Mouse (Mus musculus): Measurements from ENCODE around the gene Polr2a. TPM values are rescaled to one million over a fixed set of nuclear protein-coding genes. Genes with fewer than 3 reads are reported as not detected.
A peak's percentile ranks its signal among the peaks of the same experiment; 100 is the strongest.

Polr2a gene
- polyA plus RNA-seq, 1 experiment from 2014 or later = 9.6 TPM

DNA sequence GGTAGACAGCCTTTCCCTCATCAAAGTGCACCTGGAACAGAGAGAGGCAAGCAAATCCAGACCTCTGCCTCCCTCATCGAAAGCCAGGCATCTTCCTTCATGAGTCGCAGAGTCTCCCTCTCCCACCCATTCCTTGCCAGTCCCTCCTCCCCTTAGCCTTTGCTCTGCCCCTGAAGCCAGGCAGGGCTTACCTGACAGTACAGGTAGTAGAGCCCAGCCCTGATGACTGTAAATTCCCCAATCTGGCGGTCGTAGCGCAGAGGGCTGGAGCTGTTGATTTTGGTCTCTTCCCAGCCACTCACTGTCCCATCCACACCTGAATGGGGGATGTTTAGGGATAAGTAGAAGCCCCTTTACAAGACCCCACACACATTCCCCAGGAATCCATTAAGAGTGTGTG lies 71.4 kb downstream of the Polr2a start:
- WGBS (ENCODE audit: insufficient replicate concordance) = 66% methylated on average over 5 of the region's 5 CpGs
- Histone ChIP-seq H3K9ac (no peak overlapping the region), H3K9me3 (replicated peaks) (no peaks in the 10 kb centered on the region)

DNA sequence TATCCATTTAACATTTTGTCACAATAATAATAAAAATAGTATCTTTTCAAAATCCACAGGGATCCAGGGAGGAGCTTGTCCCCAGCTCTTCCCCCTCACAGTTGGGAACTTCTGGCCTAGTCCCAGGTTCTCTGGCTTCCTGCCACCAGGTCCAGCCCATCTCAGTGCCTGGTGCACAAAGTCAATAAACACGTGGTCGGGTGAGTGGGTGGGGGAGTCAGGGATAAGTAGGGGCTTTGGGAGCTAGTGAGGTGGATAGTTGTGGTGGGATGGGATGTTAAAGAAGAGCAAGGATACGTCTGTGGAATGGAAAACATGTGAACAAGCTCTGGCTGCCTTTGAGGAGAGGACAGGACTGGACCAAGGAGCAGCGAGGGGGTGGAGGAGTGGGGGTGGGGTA lies 72.1 kb downstream of the Polr2a start:
- Histone ChIP-seq H3K4me1 (replicated peaks) (peaks cover 35% of the 10 kb centered on the region), H3K27ac (peak overlapping the region; percentile 21; the same call in 1 of the 2 replicates), H3K4me2 (no peak overlapping the region), H3K9me3 (replicated peaks) (no peaks in the 10 kb centered on the region), H3K27me3 (no peaks in the 10 kb centered on the region), H3K4me3 (replicated peaks) (no peak overlapping the region), H3K9ac (no peak overlapping the region), H3K36me3 (no peaks in the 10 kb centered on the region)
- no peak for DNase-seq
- WGBS (ENCODE audit: insufficient replicate concordance) = 36% methylated on average over 4 of the region's 4 CpGs
- ATAC-seq (ENCODE audit: low read depth) = no peak

More for the DNA sequence above, 71.4 kb downstream of the Polr2a start:
- H3K36me3 ChIP-seq = no peaks in the 10 kb centered on the region
- H3K4me1 ChIP-seq (replicated peaks) = peaks cover 36% of the 10 kb centered on the region
- no peak for ATAC-seq (ENCODE audit: low read depth)
- no peak overlapping the region for H3K4me3 ChIP-seq (replicated peaks)
- peak overlapping the region; percentile 21; the same call in 1 of the 2 replicates for H3K27ac ChIP-seq
- H3K4me2 ChIP-seq = no peak overlapping the region
- no peaks in the 10 kb centered on the region for H3K27me3 ChIP-seq
- DNase-seq = no peak

DNA sequence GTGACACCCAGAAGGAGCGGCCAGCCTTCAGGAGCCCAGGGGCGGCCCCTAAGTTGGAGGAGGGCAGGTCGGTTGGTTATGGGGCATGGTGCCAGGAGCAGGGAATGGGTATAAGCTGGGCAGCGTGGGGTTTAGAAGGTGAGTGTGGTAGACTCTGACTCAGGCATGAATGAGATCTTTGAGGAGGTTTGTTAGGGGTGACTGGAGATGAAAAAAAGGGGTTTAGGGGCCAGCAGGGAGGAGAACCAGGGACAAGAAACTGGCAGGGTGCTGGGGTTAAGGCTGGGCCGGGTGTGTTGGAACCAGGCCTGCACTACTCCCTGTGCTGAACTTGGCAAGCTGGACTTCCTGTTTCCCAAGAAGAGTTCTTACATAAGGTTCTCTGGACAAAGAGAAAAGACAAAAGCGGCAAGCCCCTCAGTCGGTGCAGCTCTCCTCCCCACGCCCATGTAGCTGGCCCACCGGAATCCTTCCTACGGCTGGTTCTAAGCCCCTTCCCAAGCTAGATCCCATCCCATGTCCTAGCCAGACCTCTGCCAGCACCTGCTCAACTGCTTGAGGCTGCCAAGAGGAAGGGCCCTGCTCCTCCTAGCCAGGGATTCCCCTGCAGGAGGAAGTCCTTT lies 72.8 kb downstream of the Polr2a start, which contains the start of gene Tnfsf13:
TSS of gene Tnfsf13 (minus strand) at position 259 of the 623 bp plus-strand sequence.
- DNase-seq = no peak

DNA sequence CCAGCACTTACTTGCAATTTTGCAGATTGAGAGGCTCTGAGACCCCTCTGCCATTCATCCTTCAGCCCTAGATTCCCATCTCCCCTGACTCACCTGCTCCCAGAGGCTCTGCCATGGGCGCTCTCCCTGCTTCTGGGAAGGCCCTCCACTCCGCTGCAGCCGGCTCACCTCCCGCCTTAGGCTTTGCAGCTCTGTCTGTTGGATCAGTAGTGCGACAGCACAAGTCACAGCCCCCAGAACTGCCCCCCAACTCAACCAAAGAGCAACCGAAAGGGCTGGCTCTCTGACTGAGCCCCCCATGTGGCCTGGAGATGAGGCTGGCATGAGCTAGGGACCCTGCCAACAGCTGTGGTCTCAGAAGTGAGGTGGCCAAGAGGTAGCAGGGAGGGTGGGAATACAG lies 73.5 kb downstream of the Polr2a start:
- Histone ChIP-seq H3K9ac (no peak overlapping the region), H3K27ac (no peak overlapping the region), H3K9me3 (replicated peaks) (no peaks in the 10 kb centered on the region), H3K4me1 (replicated peaks) (peaks cover 48% of the 10 kb centered on the region), H3K4me2 (no peak overlapping the region), H3K27me3 (no peaks in the 10 kb centered on the region), H3K4me3 (replicated peaks) (no peak overlapping the region), H3K36me3 (peaks cover 6% of the 10 kb centered on the region)
- ATAC-seq (ENCODE audit: low read depth) (no peak), DNase-seq (no peak)
- WGBS (ENCODE audit: insufficient replicate concordance) = 81% methylated on average over 6 of the region's 6 CpGs

More for the DNA sequence above, 72.8 kb downstream of the Polr2a start, which contains the start of gene Tnfsf13:
- H3K27ac ChIP-seq = peak within 1 kb of the TSS; percentile 21
- 0 out of 2 replicates have a peak within 1 kb of the TSS, but pooled peaks have one; percentile 8 for H3K9ac ChIP-seq
- no peak within 1 kb of the TSS for H3K4me2 ChIP-seq
- no peaks in the 10 kb centered on the region for H3K9me3 ChIP-seq (replicated peaks)
- H3K4me1 ChIP-seq (replicated peaks) = peaks cover 41% of the 10 kb centered on the region
- H3K4me3 ChIP-seq (replicated peaks) = no peak within 1 kb of the TSS
- WGBS (ENCODE audit: insufficient replicate concordance) = 64% methylated on average over 10 of the region's 10 CpGs
- ATAC-seq (ENCODE audit: low read depth) = no peak
- no peaks in the 10 kb centered on the region for H3K36me3 ChIP-seq
- no peaks in the 10 kb centered on the region for H3K27me3 ChIP-seq

DNA sequence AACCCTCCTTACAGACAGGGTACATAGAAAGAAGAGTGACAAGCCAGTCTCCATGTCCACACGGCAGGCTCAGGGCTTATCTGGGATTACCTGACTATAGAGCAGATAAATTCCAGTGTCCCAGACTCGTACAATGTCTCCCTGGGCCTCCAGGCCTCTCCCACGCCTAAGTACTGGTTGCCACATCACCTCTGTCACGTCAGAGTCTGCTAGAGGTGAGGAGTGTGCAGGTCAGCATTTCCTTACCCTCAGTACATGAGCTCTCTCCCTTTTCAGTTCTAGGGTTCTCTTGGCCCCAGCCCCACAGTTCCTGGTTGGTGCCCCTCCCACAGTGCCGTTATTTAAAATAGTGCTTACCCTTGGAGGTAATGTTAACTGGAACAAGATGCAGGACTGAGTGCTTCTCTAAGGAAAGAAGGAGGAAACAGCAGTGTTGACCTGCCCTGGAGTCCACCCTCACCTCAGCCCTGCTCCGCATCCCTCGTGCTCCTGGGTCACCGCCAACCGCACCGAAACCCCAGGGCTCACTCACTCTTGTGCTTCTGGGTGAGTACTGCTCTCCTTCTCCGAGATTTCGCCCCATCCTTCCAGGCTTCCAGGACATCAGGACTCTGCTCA lies 74.2 kb downstream of the Polr2a start:
- peaks cover 50% of the 10 kb centered on the region for H3K4me1 ChIP-seq (replicated peaks)
- ATAC-seq (ENCODE audit: low read depth) = no peak

More for the DNA sequence above, 74.2 kb downstream of the Polr2a start:
- no peak overlapping the region for H3K4me2 ChIP-seq
- no peak overlapping the region for H3K4me3 ChIP-seq (replicated peaks)
- DNase-seq = no peak
- H3K36me3 ChIP-seq = peaks cover 12% of the 10 kb centered on the region
- no peak overlapping the region for H3K9ac ChIP-seq
- 71% methylated on average over 12 of the region's 12 CpGs for WGBS (ENCODE audit: insufficient replicate concordance)
- no peaks in the 10 kb centered on the region for H3K27me3 ChIP-seq
- H3K9me3 ChIP-seq (replicated peaks) = no peaks in the 10 kb centered on the region
- H3K27ac ChIP-seq = no peak overlapping the region

Other genes with a start within 250 kb of the Polr2a start
- gene Dnah2, start 209.5 kb downstream of the Polr2a start, polyA plus RNA-seq (2015; fragmentation: Nextera tagmentation; extraction: Ambion mirVana) = 0.06 and 0.12 TPM in 2 replicates
- gene Efnb3, start 198.4 kb downstream of the Polr2a start, polyA plus RNA-seq (2015; fragmentation: Nextera tagmentation; extraction: Ambion mirVana) = 0.75 and 0.85 TPM in 2 replicates
- gene Wrap53, start 178.4 kb downstream of the Polr2a start, polyA plus RNA-seq (2015; fragmentation: Nextera tagmentation; extraction: Ambion mirVana) = 23.1 and 23.7 TPM in 2 replicates
- gene Trp53, start 178.3 kb downstream of the Polr2a start, polyA plus RNA-seq (2015; fragmentation: Nextera tagmentation; extraction: Ambion mirVana) = 83.0 and 90.4 TPM in 2 replicates
- gene Atp1b2, start 152.7 kb downstream of the Polr2a start, polyA plus RNA-seq (2015; fragmentation: Nextera tagmentation; extraction: Ambion mirVana) = 21.7 and 30.8 TPM in 2 replicates
- gene Shbg, start 140.7 kb downstream of the Polr2a start, polyA plus RNA-seq (2015; fragmentation: Nextera tagmentation; extraction: Ambion mirVana) = 33.4 and 34.8 TPM in 2 replicates
- 11.6 and 12.3 TPM in 2 replicates for gene Sat2, start 136.6 kb downstream of the Polr2a start, polyA plus RNA-seq (2015; fragmentation: Nextera tagmentation; extraction: Ambion mirVana)
- gene Fxr2, start 125.6 kb downstream of the Polr2a start, polyA plus RNA-seq (2015; fragmentation: Nextera tagmentation; extraction: Ambion mirVana) = 7.9 and 8.2 TPM in 2 replicates
- gene Sox15, start 103.3 kb downstream of the Polr2a start, polyA plus RNA-seq (2015; fragmentation: Nextera tagmentation; extraction: Ambion mirVana) = not detected in 2 replicates
- 36.9 and 39.2 TPM in 2 replicates for gene Mpdu1, start 96.0 kb downstream of the Polr2a start, polyA plus RNA-seq (2015; fragmentation: Nextera tagmentation; extraction: Ambion mirVana)
- gene Cd68, start 92.5 kb downstream of the Polr2a start, polyA plus RNA-seq (2015; fragmentation: Nextera tagmentation; extraction: Ambion mirVana) = 17.3 and 17.4 TPM in 2 replicates
- 351 and 453 TPM in 2 replicates for gene Eif4a1, start 86.2 kb downstream of the Polr2a start, polyA plus RNA-seq (2015; fragmentation: Nextera tagmentation; extraction: Ambion mirVana)
- 37.3 and 38.6 TPM in 2 replicates for gene Senp3, start 76.6 kb downstream of the Polr2a start, polyA plus RNA-seq (2015; fragmentation: Nextera tagmentation; extraction: Ambion mirVana)
- 0.10 TPM in 1 of 2 replicates, not detected in the other for gene Tnfsf13, start 72.9 kb downstream of the Polr2a start, polyA plus RNA-seq (2015; fragmentation: Nextera tagmentation; extraction: Ambion mirVana)
- gene Tnfsf12, start 62.8 kb downstream of the Polr2a start, polyA plus RNA-seq (2015; fragmentation: Nextera tagmentation; extraction: Ambion mirVana) = 2.1 and 2.6 TPM in 2 replicates
- gene Tnfsfm13, start 62.5 kb downstream of the Polr2a start, polyA plus RNA-seq (2015; fragmentation: Nextera tagmentation; extraction: Ambion mirVana) = 1.1 and 1.4 TPM in 2 replicates
- not detected in 2 replicates for gene Slc35g3, start 3.3 kb upstream of the Polr2a start, polyA plus RNA-seq (2015; fragmentation: Nextera tagmentation; extraction: Ambion mirVana)
- gene Zbtb4, start 7.3 kb upstream of the Polr2a start, polyA plus RNA-seq (2015; fragmentation: Nextera tagmentation; extraction: Ambion mirVana) = 0.38 and 0.43 TPM in 2 replicates
- 0.43 and 0.59 TPM in 2 replicates for gene Chrnb1, start 37.3 kb upstream of the Polr2a start, polyA plus RNA-seq (2015; fragmentation: Nextera tagmentation; extraction: Ambion mirVana)
- gene Fgf11, start 43.2 kb upstream of the Polr2a start, polyA plus RNA-seq (2015; fragmentation: Nextera tagmentation; extraction: Ambion mirVana) = 0.07 and 0.20 TPM in 2 replicates
- 0.46 and 0.50 TPM in 2 replicates for gene Tmem102, start 47.0 kb upstream of the Polr2a start, polyA plus RNA-seq (2015; fragmentation: Nextera tagmentation; extraction: Ambion mirVana)
- gene Gm39566, start 56.7 kb upstream of the Polr2a start, polyA plus RNA-seq (2015; fragmentation: Nextera tagmentation; extraction: Ambion mirVana) = not detected in 2 replicates
- gene Spem2, start 59.8 kb upstream of the Polr2a start, polyA plus RNA-seq (2015; fragmentation: Nextera tagmentation; extraction: Ambion mirVana) = not detected in 2 replicates
- not detected in 2 replicates for gene Spem1, start 63.5 kb upstream of the Polr2a start, polyA plus RNA-seq (2015; fragmentation: Nextera tagmentation; extraction: Ambion mirVana)
- 0.68 and 0.75 TPM in 2 replicates for gene Nlgn2, start 79.1 kb upstream of the Polr2a start, polyA plus RNA-seq (2015; fragmentation: Nextera tagmentation; extraction: Ambion mirVana)
- 321 and 345 TPM in 2 replicates for gene Tmem256, start 79.9 kb upstream of the Polr2a start, polyA plus RNA-seq (2015; fragmentation: Nextera tagmentation; extraction: Ambion mirVana)
- gene Plscr3, start 87.7 kb upstream of the Polr2a start, polyA plus RNA-seq (2015; fragmentation: Nextera tagmentation; extraction: Ambion mirVana) = 28.0 and 29.9 TPM in 2 replicates
- gene Tnk1, start 100.1 kb upstream of the Polr2a start, polyA plus RNA-seq (2015; fragmentation: Nextera tagmentation; extraction: Ambion mirVana) = 0.76 and 1.5 TPM in 2 replicates
- gene Tmem95, start 119.4 kb upstream of the Polr2a start, polyA plus RNA-seq (2015; fragmentation: Nextera tagmentation; extraction: Ambion mirVana) = not detected in 2 replicates
- 0.89 and 1.3 TPM in 2 replicates for gene Kctd11, start 122.8 kb upstream of the Polr2a start, polyA plus RNA-seq (2015; fragmentation: Nextera tagmentation; extraction: Ambion mirVana)
- 4.4 and 4.9 TPM in 2 replicates for gene Acap1, start 136.9 kb upstream of the Polr2a start, polyA plus RNA-seq (2015; fragmentation: Nextera tagmentation; extraction: Ambion mirVana)
- 0.89 and 1.0 TPM in 2 replicates for gene 2810408A11Rik, start 142.3 kb upstream of the Polr2a start, polyA plus RNA-seq (2015; fragmentation: Nextera tagmentation; extraction: Ambion mirVana)
- gene Neurl4, start 142.4 kb upstream of the Polr2a start, polyA plus RNA-seq (2015; fragmentation: Nextera tagmentation; extraction: Ambion mirVana) = 2.3 and 2.8 TPM in 2 replicates
- gene Gps2, start 155.3 kb upstream of the Polr2a start, polyA plus RNA-seq (2015; fragmentation: Nextera tagmentation; extraction: Ambion mirVana) = 107 and 116 TPM in 2 replicates
- gene Eif5a, start 163.3 kb upstream of the Polr2a start, polyA plus RNA-seq (2015; fragmentation: Nextera tagmentation; extraction: Ambion mirVana) = 1,847 and 1,941 TPM in 2 replicates
- 0.28 and 0.30 TPM in 2 replicates for gene Ybx2, start 177.2 kb upstream of the Polr2a start, polyA plus RNA-seq (2015; fragmentation: Nextera tagmentation; extraction: Ambion mirVana)
- 14.2 TPM in 2 replicates for gene Slc2a4, start 189.6 kb upstream of the Polr2a start, polyA plus RNA-seq (2015; fragmentation: Nextera tagmentation; extraction: Ambion mirVana)
- 2.4 and 4.2 TPM in 2 replicates for gene Cldn7, start 206.1 kb upstream of the Polr2a start, polyA plus RNA-seq (2015; fragmentation: Nextera tagmentation; extraction: Ambion mirVana)
- gene Ctdnep1, start 222.5 kb upstream of the Polr2a start, polyA plus RNA-seq (2015; fragmentation: Nextera tagmentation; extraction: Ambion mirVana) = 8.7 and 10.1 TPM in 2 replicates
- gene Elp5, start 223.9 kb upstream of the Polr2a start, polyA plus RNA-seq (2015; fragmentation: Nextera tagmentation; extraction: Ambion mirVana) = 84.9 and 86.9 TPM in 2 replicates
- gene Gabarap, start 232.5 kb upstream of the Polr2a start, polyA plus RNA-seq (2015; fragmentation: Nextera tagmentation; extraction: Ambion mirVana) = 259 and 294 TPM in 2 replicates
- 29.8 and 32.7 TPM in 2 replicates for gene Phf23, start 237.1 kb upstream of the Polr2a start, polyA plus RNA-seq (2015; fragmentation: Nextera tagmentation; extraction: Ambion mirVana)
- 6.4 and 7.4 TPM in 2 replicates for gene Dvl2, start 242.0 kb upstream of the Polr2a start, polyA plus RNA-seq (2015; fragmentation: Nextera tagmentation; extraction: Ambion mirVana)

All from liver, embryonic 13.5 days (tissue).